Mouse (Mus musculus): ENCODE data around the gene 4933424G06Rik.

DNA sequence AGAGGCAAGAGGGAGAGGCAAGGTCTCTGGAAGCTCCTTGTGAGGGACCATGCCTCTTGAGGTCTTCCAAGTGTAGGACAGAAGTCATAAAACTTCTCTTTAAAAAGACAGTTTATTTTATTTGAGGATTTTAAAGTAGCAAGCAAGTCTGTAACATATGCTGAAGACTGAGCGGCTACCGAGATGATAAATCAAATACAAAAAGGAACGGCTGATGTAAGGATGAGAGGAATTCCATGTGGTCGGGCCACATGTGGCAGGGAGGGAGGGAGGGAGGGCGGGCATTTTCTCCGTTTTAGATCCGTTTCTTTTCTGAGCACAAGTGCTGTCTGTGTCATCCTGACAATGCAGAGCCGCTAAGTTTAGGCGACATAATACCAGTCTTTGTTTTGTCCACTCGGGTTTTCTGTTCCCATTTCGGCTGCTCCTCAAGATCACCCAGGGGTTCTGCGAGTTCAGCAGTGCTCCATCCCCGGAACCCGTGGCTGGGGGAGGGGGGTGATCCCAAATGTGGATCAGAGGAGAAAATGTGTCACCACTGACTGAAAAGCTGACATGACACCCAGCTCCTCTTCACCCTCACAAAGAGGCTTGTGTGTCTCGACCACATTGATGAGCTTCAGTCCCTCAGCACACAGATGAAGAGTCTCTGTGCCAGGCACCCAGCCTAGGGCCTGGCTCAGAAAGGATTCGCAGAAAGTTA lies 37.1 kb upstream of the 4933424G06Rik start:
- TF ChIP-seq CTCF (IDR thresholded peaks at IDR 0.05; ENCODE audit: borderline replicate concordance, extremely low read depth, insufficient read depth, insufficient read length) (no peak), POLR2A (IDR thresholded peaks at IDR 0.05; ENCODE audit: borderline replicate concordance, extremely low read depth, insufficient read depth, insufficient read length, poor library complexity, severe bottlenecking) (no peak)
